Mouse (Mus musculus): ENCODE data around the gene Nrtn. TPM values are rescaled to one million over a fixed set of nuclear protein-coding genes. Genes with fewer than 3 reads are reported as not detected.

Nrtn gene
- polyA plus RNA-seq, 1 experiment, result 44.4 TPM

- WGBS, result 90% methylated on average over 17 of the region's 17 CpGs
- TF ChIP-seq CTCF (IDR thresholded peaks at IDR 0.05; ENCODE audit: borderline replicate concordance, control insufficient read depth, extremely low read depth, insufficient read depth, low read length, poor library complexity) (no peak), POLR2A (IDR thresholded peaks at IDR 0.05; ENCODE audit: control insufficient read depth, extremely low read depth, insufficient read depth, low read length, poor library complexity) (no peak)
- Histone ChIP-seq H3K36me3 (ENCODE audit: control insufficient read depth, insufficient read depth, low read length) (no peaks in the 10 kb centered on the region), H3K4me1 (replicated peaks; ENCODE audit: control insufficient read depth, insufficient read depth, low read length) (0 out of 2 replicates have a peak, but pooled peaks cover 2% of the 10 kb centered on the region), H3K4me3 (ENCODE audit: control insufficient read depth, insufficient read depth, low read length) (no peak overlapping the region), H3K27me3 (ENCODE audit: control insufficient read depth, insufficient read depth, low read length) (no peaks in the 10 kb centered on the region), H3K27ac (ENCODE audit: control insufficient read depth, insufficient read depth, low read length) (no peak overlapping the region)
- DNase-seq, result no peak
Measured at GRCm38 (mm10) chr17:56740118-56740787, 17.1 kb downstream of the Nrtn start.

GRCm38 (mm10) chr17:56738221-56738620, 19.1 kb downstream of the Nrtn start:
- WGBS, result 88% methylated on average over 10 of the region's 10 CpGs
- no peaks in the 10 kb centered on the region for H3K27me3 ChIP-seq (ENCODE audit: control insufficient read depth, insufficient read depth, low read length)
- H3K4me1 ChIP-seq (replicated peaks; ENCODE audit: control insufficient read depth, insufficient read depth, low read length), result no peaks in the 10 kb centered on the region
- TF ChIP-seq CTCF (IDR thresholded peaks at IDR 0.05; ENCODE audit: borderline replicate concordance, control insufficient read depth, extremely low read depth, insufficient read depth, low read length, poor library complexity) (no peak), POLR2A (IDR thresholded peaks at IDR 0.05; ENCODE audit: control insufficient read depth, extremely low read depth, insufficient read depth, low read length, poor library complexity) (no peak)
- no peak overlapping the region for H3K27ac ChIP-seq (ENCODE audit: control insufficient read depth, insufficient read depth, low read length)
- DNase-seq, result no peak
- no peaks in the 10 kb centered on the region for H3K36me3 ChIP-seq (ENCODE audit: control insufficient read depth, insufficient read depth, low read length)
- no peak overlapping the region for H3K4me3 ChIP-seq (ENCODE audit: control insufficient read depth, insufficient read depth, low read length)

- peak; percentile 39 for DNase-seq
- Histone ChIP-seq H3K36me3 (ENCODE audit: control insufficient read depth, insufficient read depth, low read length) (no peaks in the 10 kb centered on the region), H3K27me3 (ENCODE audit: control insufficient read depth, insufficient read depth, low read length) (no peaks in the 10 kb centered on the region), H3K4me3 (ENCODE audit: control insufficient read depth, insufficient read depth, low read length) (no peak overlapping the region), H3K4me1 (replicated peaks; ENCODE audit: control insufficient read depth, insufficient read depth, low read length) (no peaks in the 10 kb centered on the region), H3K27ac (ENCODE audit: control insufficient read depth, insufficient read depth, low read length) (no peak overlapping the region)
- WGBS, result 51% methylated on average over 8 of the region's 8 CpGs
- TF ChIP-seq CTCF (IDR thresholded peaks at IDR 0.05; ENCODE audit: borderline replicate concordance, control insufficient read depth, extremely low read depth, insufficient read depth, low read length, poor library complexity), result peak; percentile 79; the same call in 1 of the 2 replicates
- no peak for TF ChIP-seq POLR2A (IDR thresholded peaks at IDR 0.05; ENCODE audit: control insufficient read depth, extremely low read depth, insufficient read depth, low read length, poor library complexity)
Measured at GRCm38 (mm10) chr17:56736534-56736933, 20.8 kb downstream of the Nrtn start.

- Histone ChIP-seq H3K27ac (ENCODE audit: control insufficient read depth, insufficient read depth, low read length) (no peak overlapping the region), H3K4me3 (ENCODE audit: control insufficient read depth, insufficient read depth, low read length) (no peak overlapping the region), H3K27me3 (ENCODE audit: control insufficient read depth, insufficient read depth, low read length) (no peaks in the 10 kb centered on the region), H3K36me3 (ENCODE audit: control insufficient read depth, insufficient read depth, low read length) (no peaks in the 10 kb centered on the region), H3K4me1 (replicated peaks; ENCODE audit: control insufficient read depth, insufficient read depth, low read length) (peaks cover 7% of the 10 kb centered on the region; the same call in 1 of the 2 replicates)
- TF ChIP-seq POLR2A (IDR thresholded peaks at IDR 0.05; ENCODE audit: control insufficient read depth, extremely low read depth, insufficient read depth, low read length, poor library complexity), result no peak
- 91% methylated on average over 2 of the region's 2 CpGs for WGBS
- no peak for DNase-seq
Measured at GRCm38 (mm10) chr17:56729656-56730055, 27.7 kb downstream of the Nrtn start.

GRCm38 (mm10) chr17:56729151-56729550, 28.2 kb downstream of the Nrtn start:
- Histone ChIP-seq H3K27ac (ENCODE audit: control insufficient read depth, insufficient read depth, low read length) (no peak overlapping the region; the same call in 1 of the 2 replicates), H3K4me3 (ENCODE audit: control insufficient read depth, insufficient read depth, low read length) (no peak overlapping the region), H3K36me3 (ENCODE audit: control insufficient read depth, insufficient read depth, low read length) (no peaks in the 10 kb centered on the region), H3K27me3 (ENCODE audit: control insufficient read depth, insufficient read depth, low read length) (no peaks in the 10 kb centered on the region), H3K4me1 (replicated peaks; ENCODE audit: control insufficient read depth, insufficient read depth, low read length) (peaks cover 7% of the 10 kb centered on the region; the same call in 1 of the 2 replicates)
- WGBS, result 79% methylated on average over 6 of the region's 6 CpGs
- DNase-seq, result no peak
- TF ChIP-seq CTCF (IDR thresholded peaks at IDR 0.05; ENCODE audit: borderline replicate concordance, control insufficient read depth, extremely low read depth, insufficient read depth, low read length, poor library complexity), result no peak
- TF ChIP-seq POLR2A (IDR thresholded peaks at IDR 0.05; ENCODE audit: control insufficient read depth, extremely low read depth, insufficient read depth, low read length, poor library complexity), result no peak

- DNase-seq, result no peak
- H3K4me1 ChIP-seq (replicated peaks; ENCODE audit: control insufficient read depth, insufficient read depth, low read length), result peaks cover 7% of the 10 kb centered on the region; the same call in 1 of the 2 replicates
- no peaks in the 10 kb centered on the region for H3K27me3 ChIP-seq (ENCODE audit: control insufficient read depth, insufficient read depth, low read length)
- H3K27ac ChIP-seq (ENCODE audit: control insufficient read depth, insufficient read depth, low read length), result no peak overlapping the region
- H3K4me3 ChIP-seq (ENCODE audit: control insufficient read depth, insufficient read depth, low read length), result no peak overlapping the region
- H3K36me3 ChIP-seq (ENCODE audit: control insufficient read depth, insufficient read depth, low read length), result peaks cover 6% of the 10 kb centered on the region; the same call in 1 of the 2 replicates
- TF ChIP-seq POLR2A (IDR thresholded peaks at IDR 0.05; ENCODE audit: control insufficient read depth, extremely low read depth, insufficient read depth, low read length, poor library complexity), result no peak
- no peak for TF ChIP-seq CTCF (IDR thresholded peaks at IDR 0.05; ENCODE audit: borderline replicate concordance, control insufficient read depth, extremely low read depth, insufficient read depth, low read length, poor library complexity)
- 54% methylated on average over 12 of the region's 12 CpGs for WGBS
Measured at GRCm38 (mm10) chr17:56728117-56728516, 29.2 kb downstream of the Nrtn start.
